Mouse (Mus musculus): Measurements from ENCODE around the gene Nav2.

DNA sequence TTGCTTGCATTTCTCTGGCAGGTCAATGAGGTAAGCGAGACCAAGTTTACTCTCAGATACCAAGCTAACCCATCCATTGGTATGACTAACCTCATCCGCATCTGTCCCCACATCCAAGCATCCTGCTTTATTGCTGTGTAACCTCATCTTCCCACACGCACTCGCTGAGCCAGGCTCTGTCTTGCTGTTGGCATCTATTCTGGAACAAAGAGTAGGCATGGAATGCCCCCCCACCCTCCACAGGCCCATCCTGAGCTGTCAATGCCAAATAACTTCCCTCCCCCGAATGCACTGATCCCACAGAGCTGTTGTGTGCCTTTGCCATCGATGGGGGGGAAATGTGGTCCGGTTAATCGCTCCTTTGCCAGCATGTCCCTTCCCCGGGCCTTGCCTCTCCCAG, 666.7 kb downstream of the Nav2 start:
- no peak for TF ChIP-seq POLR2A (IDR thresholded peaks at IDR 0.05; ENCODE audit: extremely low read depth, insufficient read depth, low read length)
- TF ChIP-seq CTCF (IDR thresholded peaks at IDR 0.05; ENCODE audit: extremely low read depth, insufficient read depth, low read length): no peak

Measured in cortical plate, adult 2 months (tissue).